Comparison of ENCODE assay signal across 8 mouse cellular contexts in the genomic region with DNA sequence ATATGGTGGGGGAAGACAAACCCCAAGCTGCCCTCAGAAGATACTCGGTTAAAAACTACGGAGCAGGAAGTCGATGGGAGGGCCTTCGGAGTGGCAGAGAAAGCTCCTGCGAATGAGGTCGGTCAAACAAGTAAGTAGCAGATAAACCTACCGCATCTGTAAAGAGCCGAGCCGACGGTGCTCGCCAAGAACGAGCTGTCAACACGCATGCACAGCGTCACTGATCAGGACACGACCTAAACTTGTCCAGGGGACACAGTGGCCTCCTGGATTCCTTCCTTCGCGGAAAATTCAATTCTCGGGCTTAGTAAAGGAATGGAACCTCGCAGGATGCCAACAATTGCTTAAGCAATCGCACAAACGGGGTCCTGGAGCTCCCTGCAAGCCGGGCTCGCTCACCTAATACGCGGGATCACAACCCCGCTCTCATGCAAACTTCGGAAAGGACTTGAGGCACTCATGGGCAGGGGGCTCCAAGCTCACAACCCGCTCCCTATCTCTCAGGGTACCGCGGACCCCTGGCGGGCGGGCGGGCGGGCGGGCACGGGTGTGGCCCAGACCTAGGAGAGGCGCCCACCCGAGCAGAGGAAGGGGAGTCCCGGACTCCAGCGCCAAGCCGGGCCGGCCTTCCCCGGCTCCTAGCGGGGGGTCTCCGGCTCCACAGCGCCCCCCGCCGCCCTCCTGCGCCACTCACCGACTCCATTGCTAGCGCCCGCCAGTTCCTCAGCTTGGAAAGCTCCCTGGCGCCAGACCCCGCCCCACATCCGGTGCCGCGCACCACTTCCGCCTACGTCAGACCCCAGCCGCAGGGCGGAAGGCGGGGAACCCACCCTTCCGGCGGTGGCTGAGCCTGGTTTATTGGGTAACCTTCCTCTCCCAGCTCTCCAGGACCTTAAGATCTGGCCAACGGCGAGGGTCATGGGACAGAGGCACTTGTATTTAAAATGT. TPM values are rescaled to one million over a fixed set of nuclear protein-coding genes. Genes with fewer than 3 reads are reported as not detected.
DNase-seq lines count a peak whose midpoint lies in the region; ATAC-seq lines count a peak whose summit lies in the region.

A gene (minus strand): TSS at position 786 of the 948 bp plus-strand sequence.

- H3K4me1 ChIP-seq in hindbrain, embryonic 14.5 days (replicated peaks; ENCODE audit: control insufficient read depth, insufficient read depth, low read length), result peaks cover 10% of the 10 kb centered on the region

- peak; percentile 96 for DNase-seq in R1 (ENCODE audit: low read depth, low spot score)
- peak; percentile 95 to 97 for DNase-seq in cerebellum, postnatal 25 days
- DNase-seq in frontal cortex, postnatal 25 days (ENCODE audit: low spot score in 2 of 2), result peak; percentile 90 to 93
- DNase-seq in hindbrain, embryonic 14.5 days (ENCODE audit: low spot score), result peak; percentile 97
- peak; percentile 95 to 96 for DNase-seq in layer of hippocampus, postnatal 36 days
- DNase-seq in lung, postnatal 36 days, result peak; percentile 97
- DNase-seq in retina, postnatal 1 day, result peak; percentile 97
- DNase-seq in urinary bladder, adult 18-20 months (ENCODE audit: low spot score in 2 of 2), result peak; percentile 92 to 96

- under 1% methylated on average over 56 of the region's 66 CpGs for WGBS in hindbrain, embryonic 14.5 days

- H3K36me3 ChIP-seq in hindbrain, embryonic 14.5 days (replicated peaks; ENCODE audit: control insufficient read depth, insufficient read depth), result peaks cover 35% of the 10 kb centered on the region

- H3K27me3 ChIP-seq in hindbrain, embryonic 14.5 days (ENCODE audit: control insufficient read depth, insufficient read depth, low read length), result no peaks in the 10 kb centered on the region

- H3K4me3 ChIP-seq in hindbrain, embryonic 14.5 days (replicated peaks; ENCODE audit: low read length), result peak within 1 kb of the TSS; percentile 79

- H3K9ac ChIP-seq in hindbrain, embryonic 14.5 days, result peak within 1 kb of the TSS; percentile 83

- peak; percentile 97 for ATAC-seq in hindbrain, embryonic 14.5 days (ENCODE audit: low FRiP score)

- no peaks in the 10 kb centered on the region for H3K9me3 ChIP-seq in hindbrain, embryonic 14.5 days (ENCODE audit: control insufficient read depth, low read length)

- peak within 1 kb of the TSS; percentile 85 for H3K27ac ChIP-seq in hindbrain, embryonic 14.5 days

- peak within 1 kb of the TSS; percentile 77 for H3K4me2 ChIP-seq in hindbrain, embryonic 14.5 days (replicated peaks)

RNA-seq across cellular contexts. Expression of the gene that starts here (rescaled TPM):
- polyA plus RNA-seq in hindbrain, embryonic 14.5 days (2014; fragmentation: Nextera tagmentation; extraction: Ambion mirVana), result 59.0 and 65.3 TPM in 2 replicates
- 10 to 100 TPM; 49.0 to 52.5 TPM for total RNA-seq in layer of hippocampus, postnatal 36 days (2021)

Comparison
In these comparisons a context has a peak if more than half of its experiments do, and no peak if none do; other contexts are left out.
1. Peak in every context shown above with its lines: DNase-seq, ATAC-seq, H3K4me3 ChIP-seq and H3K27ac ChIP-seq.